17 mouse cellular contexts compared by ENCODE assay signal in the genomic region with DNA sequence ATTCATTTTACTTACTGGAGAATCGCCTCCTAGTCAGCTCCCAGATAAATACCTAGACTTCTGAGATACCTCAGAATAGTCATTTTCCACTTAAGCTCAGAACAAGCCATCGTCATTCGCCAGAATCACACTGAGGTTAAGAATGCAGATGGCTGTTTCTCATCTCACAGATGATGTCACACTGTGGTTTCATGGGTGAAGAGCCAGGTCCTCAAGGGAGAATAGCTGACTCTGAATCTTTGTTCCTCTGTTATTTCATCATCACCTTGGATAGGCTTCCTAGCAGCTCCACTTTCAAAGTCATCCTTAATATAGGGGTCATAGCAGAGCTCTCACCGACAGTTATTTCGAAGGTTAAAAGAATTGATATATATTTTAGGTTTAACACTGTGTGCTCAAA.
"Had no signal": no experiment of that assay in that cellular context is flagged by ENCODE, and none has a peak within 500 bp of the region (broad histone marks: within the 10 kb centered on the region; RNA-seq: fewer than 3 reads in every experiment).

No protein-coding gene starts in this region.

- H3K9ac ChIP-seq: lung, embryonic 14.5 days; midbrain, embryonic 12.5 days; neural tube, embryonic 12.5 days; stomach, embryonic 15.5 days had no signal

- H3K27me3 ChIP-seq: midbrain, embryonic 12.5 days; neural tube, embryonic 12.5 days; stomach, embryonic 15.5 days had no signal

- H3K27ac ChIP-seq: midbrain, embryonic 10.5 days; midbrain, embryonic 12.5 days; neural tube, embryonic 12.5 days; stomach, embryonic 15.5 days; stomach, postnatal 0 days had no signal

- ATAC-seq: midbrain, embryonic 16.5 days had no signal

- H3K4me2 ChIP-seq: lung, embryonic 14.5 days; midbrain, embryonic 12.5 days; neural tube, embryonic 12.5 days; stomach, embryonic 15.5 days had no signal

- H3K4me1 ChIP-seq: midbrain, embryonic 10.5 days; midbrain, embryonic 12.5 days; neural tube, embryonic 12.5 days had no signal

- H3K36me3 ChIP-seq: midbrain, embryonic 10.5 days; midbrain, embryonic 12.5 days; neural tube, embryonic 12.5 days; stomach, embryonic 15.5 days had no signal

- H3K9me3 ChIP-seq: midbrain, embryonic 10.5 days; midbrain, embryonic 12.5 days; neural tube, embryonic 12.5 days; stomach, embryonic 15.5 days had no signal

- DNase-seq: lung, adult 18-20 months; lung, embryonic 14.5 days; lung, postnatal 10 days; lung, postnatal 4 days; midbrain, embryonic 14.5 days; right cerebral cortex, postnatal 14 days; right cerebral cortex, postnatal 4 days; spleen, adult 18-20 months; thymus, adult 2 months; thymus, postnatal 25 days; thymus, postnatal 4 days had no signal

- H3K4me3 ChIP-seq: midbrain, embryonic 10.5 days; midbrain, embryonic 12.5 days; neural tube, embryonic 12.5 days; stomach, embryonic 15.5 days had no signal
